Mouse (Mus musculus) embryonic fibroblast, embryonic 13.5 days (primary cell): Measurements from ENCODE around the gene Chrne.

Source experiments
- CTCF ChIP-seq: IDR thresholded peaks from 2 replicates; pipeline ENCODE4 v1.5.1; 2011; ENCODE audit warnings: mild to moderate bottlenecking, control low read depth, low read length, moderate library complexity, borderline replicate concordance; ENCODE audit not compliant: insufficient read depth
- POLR2A ChIP-seq: IDR thresholded peaks from 2 replicates; pipeline ENCODE4 v1.6.1; 2011; ENCODE audit warnings: low read depth, mild to moderate bottlenecking, control low read depth, low read length, moderate library complexity

DNA sequence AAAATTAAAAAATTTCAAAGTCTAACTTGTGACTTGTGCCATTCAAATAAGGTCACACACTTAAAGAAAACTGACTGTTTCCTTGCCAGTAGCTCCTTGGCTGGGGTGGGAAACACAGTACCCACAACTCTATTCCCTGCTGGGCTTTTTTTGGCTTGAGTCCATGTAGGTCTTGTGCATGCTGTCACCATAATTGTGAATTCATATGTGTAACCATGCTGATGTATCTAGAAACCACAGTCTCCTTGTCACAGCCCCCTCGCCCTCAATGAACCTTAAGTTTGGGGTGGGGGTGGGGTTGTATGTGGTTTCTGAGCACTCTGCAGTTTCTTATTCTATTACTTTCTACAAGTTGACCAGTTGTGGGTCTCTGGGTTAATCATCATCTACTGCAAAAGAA is 27.3 kb downstream of the Chrne start:
- no peak for TF ChIP-seq CTCF
- no peak for TF ChIP-seq POLR2A
